Comparison of ENCODE assay signal across 8 mouse cellular contexts in the genomic region with DNA sequence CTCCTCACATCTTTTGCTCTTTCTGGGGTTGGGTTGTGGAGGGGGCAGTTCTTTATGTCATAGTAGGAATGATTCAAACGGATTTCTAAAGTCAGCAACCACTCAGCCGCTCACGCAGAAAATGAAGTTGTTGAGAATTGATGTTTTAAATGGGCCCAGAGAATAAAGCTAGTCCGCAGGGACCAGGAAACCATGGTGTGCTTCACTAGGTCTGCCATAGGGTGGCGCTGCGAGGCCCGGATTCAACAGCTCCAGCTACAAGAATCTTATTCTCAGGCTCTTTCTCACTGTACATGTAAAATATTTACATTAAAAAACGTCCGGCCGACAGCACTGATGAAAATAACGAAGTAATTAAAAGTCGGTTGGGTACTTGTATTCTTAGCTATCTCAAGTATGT.
DNase-seq lines count a peak whose midpoint lies in the region; ATAC-seq and TF ChIP-seq lines count a peak whose summit lies in the region.

No protein-coding gene starts in this region.

- in situ Hi-C loops in ES-E14 (cut with MboI; ENCODE audit: low sequenced_read_pairs in 2 of 2, unreplicated experiment in 2 of 2) = no loop called here

- H3K36me3 ChIP-seq in ES-E14 (ENCODE audit: control insufficient read depth, insufficient read depth, low read length, poor library complexity, severe bottlenecking) = no peaks in the 10 kb centered on the region
- no peaks in the 10 kb centered on the region for H3K36me3 ChIP-seq in embryonic facial prominence, embryonic 10.5 days (replicated peaks)
- H3K36me3 ChIP-seq in hindbrain, embryonic 12.5 days = no peaks in the 10 kb centered on the region

- WGBS in embryonic facial prominence, embryonic 10.5 days = 13% methylated on average over 12 of the region's 12 CpGs
- WGBS in hindbrain, embryonic 12.5 days = 15% methylated on average over 12 of the region's 12 CpGs

- peak; percentile 64; the same call in 1 of the 2 replicates for ATAC-seq in hindbrain, embryonic 12.5 days (ENCODE audit: low FRiP score)

- intact Hi-C loops in gastrocnemius, postnatal 36 days (cut with DNase I) = no loop called here
- intact Hi-C loops in left cerebral cortex, postnatal 36 days (cut with DNase I) = loop anchor here (5.0 kb wide), 1 partner anchor 803 kb away; no protein-coding TSS in a partner anchor

- no peak overlapping the region for H3K27ac ChIP-seq in ES-E14 (ENCODE audit: insufficient read depth, low read depth, low read length, poor library complexity, severe bottlenecking)
- H3K27ac ChIP-seq in embryonic facial prominence, embryonic 10.5 days (replicated peaks) = no peak overlapping the region
- H3K27ac ChIP-seq in hindbrain, embryonic 12.5 days = no peak overlapping the region

- H3K27me3 ChIP-seq in embryonic facial prominence, embryonic 10.5 days (replicated peaks; ENCODE audit: low read depth, poor library complexity, severe bottlenecking) = peaks cover 25% of the 10 kb centered on the region
- 0 out of 2 replicates have a peak, but pooled peaks cover 3% of the 10 kb centered on the region for H3K27me3 ChIP-seq in hindbrain, embryonic 12.5 days

- H3K4me1 ChIP-seq in ES-E14 (ENCODE audit: control insufficient read depth in 2 of 2, insufficient read depth in 2 of 2, low read length in 2 of 2, poor library complexity in 1 of 2) = no peaks in the 10 kb centered on the region
- peaks cover 16% of the 10 kb centered on the region for H3K4me1 ChIP-seq in embryonic facial prominence, embryonic 10.5 days
- H3K4me1 ChIP-seq in hindbrain, embryonic 12.5 days = no peaks in the 10 kb centered on the region

- H3K9ac ChIP-seq in ES-E14 (ENCODE audit: insufficient read depth, low read depth, low read length, poor library complexity, severe bottlenecking) = no peak overlapping the region
- H3K9ac ChIP-seq in hindbrain, embryonic 12.5 days = no peak overlapping the region

- H3K9me3 ChIP-seq in ES-E14 (ENCODE audit: control insufficient read depth, insufficient read depth, low read depth, low read length) = no peaks in the 10 kb centered on the region
- H3K9me3 ChIP-seq in embryonic facial prominence, embryonic 10.5 days = no peaks in the 10 kb centered on the region
- no peaks in the 10 kb centered on the region for H3K9me3 ChIP-seq in hindbrain, embryonic 12.5 days (replicated peaks)

- H3K4me3 ChIP-seq in ES-E14 (ENCODE audit: insufficient read depth in 1 of 2, low read depth in 1 of 2, low read length in 2 of 2, poor library complexity in 1 of 2, severe bottlenecking in 1 of 2) = no peak overlapping the region
- no peak overlapping the region for H3K4me3 ChIP-seq in embryonic facial prominence, embryonic 10.5 days
- H3K4me3 ChIP-seq in hindbrain, embryonic 12.5 days = no peak overlapping the region

- DNase-seq in gastrocnemius, postnatal 4 days (ENCODE audit: low spot score in 2 of 2) = peak; percentile 54 to 57
- no peak for DNase-seq in gastrocnemius, postnatal 36 days
- DNase-seq in ES-E14 (ENCODE audit: low read depth, low spot score) = peak; percentile 34
- DNase-seq in embryonic facial prominence, embryonic 10.5 days (ENCODE audit: low spot score) = peak; percentile 76
- DNase-seq in left cerebral cortex, postnatal 36 days (ENCODE audit: low spot score in 2 of 2) = peak; percentile 59
- peak; percentile 59 for DNase-seq in retina, postnatal 1 day
- DNase-seq in spleen, adult 12 weeks (ENCODE audit: low spot score) = no peak

- H3K4me2 ChIP-seq in hindbrain, embryonic 12.5 days (replicated peaks) = no peak overlapping the region

TF ChIP-seq in ES-E14, 5 proteins besides CTCF, POLR2A, EP300 and RAD21:
- no peak for TF ChIP-seq HCFC1 (IDR thresholded peaks at IDR 0.05; ENCODE audit: borderline replicate concordance, insufficient read depth, low read length)
- TF ChIP-seq ZNF384 (IDR thresholded peaks at IDR 0.05; ENCODE audit: low read depth, low read length) = no peak
- TF ChIP-seq ZC3H11A (IDR thresholded peaks at IDR 0.05; ENCODE audit: borderline replicate concordance, low read depth, low read length) = no peak
- TF ChIP-seq CHD2 (IDR thresholded peaks at IDR 0.05; ENCODE audit: low read depth, low read length) = no peak

Comparison
In these comparisons a context has a peak if more than half of its experiments do, and no peak if none do; other contexts are left out.
1. DNase-seq: peak in gastrocnemius, postnatal 4 days (2 of 2), ES-E14 (single experiment), embryonic facial prominence, embryonic 10.5 days (single experiment), left cerebral cortex, postnatal 36 days (2 of 2) and retina, postnatal 1 day (single experiment); none in gastrocnemius, postnatal 36 days (0 of 2) and spleen, adult 12 weeks (single experiment).